Mouse (Mus musculus): ENCODE results near the gene Ehd3.
"Not testable (repeated sequence)": the region's sequence is repeated elsewhere in the genome, so short reads cannot be mapped to it uniquely, and the experiment has no call there.

Gene Ehd3

GRCm38 (mm10) chr17:73826106-73826505, 22.2 kb downstream of the Ehd3 start:
- no peak for DNase-seq (ENCODE audit: low spot score)

DNA sequence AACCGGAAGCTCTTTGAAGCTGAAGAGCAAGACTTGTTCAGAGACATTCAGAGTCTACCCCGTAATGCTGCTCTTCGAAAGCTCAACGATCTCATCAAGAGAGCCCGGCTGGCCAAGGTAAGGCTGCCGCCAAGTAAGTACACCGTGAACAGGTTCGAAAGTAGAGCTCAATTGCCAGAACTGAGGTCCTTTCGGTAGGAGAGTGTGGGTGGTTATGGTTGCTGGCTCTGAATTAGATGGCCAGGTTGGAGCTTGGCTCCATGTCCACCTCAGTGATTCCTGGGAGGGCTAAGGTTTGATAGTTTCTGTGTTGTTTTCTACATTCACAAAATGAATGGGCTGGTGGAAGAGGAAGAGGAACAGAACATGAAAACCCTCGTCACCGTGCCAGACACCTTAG, 23.5 kb downstream of the Ehd3 start:
- no peak for DNase-seq (ENCODE audit: low spot score)

GRCm38 (mm10) chr17:73830511-73830910, 26.6 kb downstream of the Ehd3 start:
- DNase-seq (ENCODE audit: low spot score): no peak

DNA sequence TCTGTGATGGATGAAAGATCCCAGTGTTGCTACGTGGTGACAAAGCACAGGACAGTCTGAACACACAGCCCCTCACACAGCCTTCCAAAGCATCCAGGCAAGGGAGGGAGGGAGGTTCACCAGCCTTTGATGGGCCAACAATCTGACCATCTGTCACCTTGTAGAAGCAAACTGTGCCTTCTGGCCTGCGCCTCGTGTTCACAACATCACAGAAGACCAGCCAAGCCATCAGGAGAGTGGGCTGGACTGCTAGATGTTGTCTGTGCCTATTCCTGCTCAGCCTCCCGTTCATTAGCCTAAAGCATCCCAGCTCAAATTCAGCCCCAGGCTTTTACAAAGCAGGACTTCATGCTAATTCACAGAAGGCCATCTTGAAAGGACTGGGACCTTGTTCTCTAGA, 27.5 kb downstream of the Ehd3 start:
- no peak for DNase-seq (ENCODE audit: low spot score)

GRCm38 (mm10) chr17:73832901-73833300, 29.0 kb downstream of the Ehd3 start:
- no peak for DNase-seq (ENCODE audit: low spot score)

- no peak for DNase-seq (ENCODE audit: low spot score)
Measured at GRCm38 (mm10) chr17:73833474-73833873, 29.5 kb downstream of the Ehd3 start.

GRCm38 (mm10) chr17:73836601-73837000, 32.7 kb downstream of the Ehd3 start:
- no peak for DNase-seq (ENCODE audit: low spot score)

DNA sequence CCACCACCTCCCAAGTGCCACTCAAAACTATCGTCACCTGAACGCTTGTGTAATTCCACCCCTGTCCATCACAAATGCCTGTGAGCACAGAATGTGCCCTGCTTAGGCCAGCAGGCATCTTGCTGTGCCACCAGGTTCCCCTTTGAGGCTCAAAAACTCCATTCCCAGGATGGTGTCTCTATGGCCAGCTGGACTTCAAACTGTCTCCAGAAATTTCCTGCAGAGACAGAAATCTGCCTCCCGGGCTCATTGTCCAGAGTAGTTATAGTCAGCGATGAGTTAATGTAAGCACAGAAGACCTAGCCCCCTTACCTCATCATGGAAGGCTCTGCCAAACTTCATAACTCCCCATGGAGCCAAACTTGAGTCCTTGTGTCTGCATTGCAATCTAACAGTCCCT, 33.3 kb downstream of the Ehd3 start:
- DNase-seq (ENCODE audit: low spot score): no peak

DNA sequence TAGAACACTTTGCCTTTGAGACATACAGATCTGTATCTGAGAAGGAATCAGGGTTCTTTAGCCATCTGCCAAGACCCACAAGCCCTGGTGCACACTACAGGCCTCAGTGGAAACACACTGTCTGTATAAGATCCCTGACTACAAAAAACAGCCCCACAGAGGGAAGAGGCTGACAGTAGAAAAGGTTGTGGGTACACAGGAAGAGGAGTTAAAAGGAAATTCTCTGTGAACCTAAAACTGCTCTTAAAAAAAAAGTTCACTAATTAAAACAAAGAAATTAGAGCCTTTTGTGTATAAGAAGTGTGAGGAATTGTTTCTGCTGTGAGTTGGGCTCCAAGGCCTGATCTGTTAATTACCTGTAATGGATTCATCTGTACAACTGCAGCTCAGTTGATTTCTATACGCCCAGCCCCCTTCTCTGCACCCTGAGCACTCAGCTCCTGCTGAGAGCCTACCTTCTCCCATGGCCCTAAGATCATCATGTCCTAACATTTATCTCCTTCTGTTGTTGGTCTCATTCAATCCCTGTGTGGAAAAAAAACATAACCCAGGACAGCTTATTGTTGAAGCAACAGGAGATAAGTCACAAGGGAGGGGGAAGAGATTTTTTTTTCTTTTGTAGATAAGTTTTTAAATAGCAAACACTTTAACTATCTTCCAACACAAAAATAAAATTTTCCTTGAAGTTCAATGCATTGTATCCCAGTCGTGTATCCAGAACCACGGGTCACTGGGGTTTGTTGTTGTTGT, 35.3 kb downstream of the Ehd3 start:
- no peak for DNase-seq (ENCODE audit: low spot score)

DNA sequence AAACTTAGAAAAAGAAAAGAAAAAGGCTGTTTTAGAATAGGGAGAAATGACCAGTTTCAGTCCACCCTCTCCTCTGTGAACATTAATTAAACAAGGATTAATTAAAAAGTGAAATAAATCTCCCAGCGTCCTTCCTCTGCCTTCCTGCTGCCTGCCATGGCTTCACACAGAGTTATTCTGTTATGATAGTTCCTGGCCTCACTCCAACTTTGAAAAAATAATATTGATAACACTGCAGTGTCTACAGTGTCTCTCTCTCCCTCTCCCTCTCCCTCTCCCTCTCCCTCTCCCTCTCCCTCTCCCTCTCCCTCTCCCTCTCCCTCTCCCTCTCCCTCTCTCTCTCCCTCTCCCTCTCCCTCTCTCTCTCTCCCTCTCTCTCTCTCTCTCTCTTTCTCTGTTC, 35.9 kb downstream of the Ehd3 start:
- DNase-seq (ENCODE audit: low spot score): not testable (repeated sequence)

DNA sequence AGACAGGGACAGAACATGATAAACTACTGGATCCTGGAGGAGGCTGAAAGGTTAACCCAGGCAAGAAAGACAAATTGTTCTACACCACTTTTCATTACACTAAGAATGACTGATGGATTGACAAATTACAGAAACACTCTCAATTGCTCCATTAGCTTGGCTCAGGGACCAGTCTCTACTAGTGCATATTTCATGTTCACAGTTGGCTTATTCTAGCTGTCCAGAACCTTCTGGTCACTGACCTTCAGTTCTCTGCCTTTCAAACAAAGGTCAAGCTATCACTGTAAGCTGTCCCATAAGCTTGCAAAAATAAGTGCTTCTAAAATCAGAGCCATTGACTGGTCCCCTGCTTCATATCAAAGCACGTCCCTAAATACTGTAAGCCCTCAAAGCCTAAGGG, 39.0 kb downstream of the Ehd3 start:
- no peak for DNase-seq (ENCODE audit: low spot score)

- no peak for DNase-seq (ENCODE audit: low spot score)
Measured at GRCm38 (mm10) chr17:73845632-73846031, 41.7 kb downstream of the Ehd3 start.

DNA sequence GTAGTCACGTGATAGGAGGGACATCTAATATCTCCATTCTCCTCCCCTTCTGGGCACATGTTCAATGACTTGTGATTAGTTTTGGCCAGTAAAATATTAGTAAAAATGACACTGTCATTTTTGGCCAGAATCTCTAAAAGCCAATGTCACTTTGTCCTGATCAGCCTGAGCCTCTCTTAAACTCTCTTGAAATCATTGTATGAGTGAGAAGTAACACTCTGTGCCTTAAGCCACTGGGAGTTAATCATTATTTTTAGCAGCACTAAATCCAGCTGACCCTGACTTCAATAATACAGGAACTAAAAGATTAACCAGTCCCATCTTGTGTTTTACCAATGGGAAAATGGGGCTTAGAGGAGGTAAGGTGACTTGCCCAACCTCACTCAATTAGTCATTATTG, 43.5 kb downstream of the Ehd3 start:
- no peak for DNase-seq (ENCODE audit: low spot score)

DNA sequence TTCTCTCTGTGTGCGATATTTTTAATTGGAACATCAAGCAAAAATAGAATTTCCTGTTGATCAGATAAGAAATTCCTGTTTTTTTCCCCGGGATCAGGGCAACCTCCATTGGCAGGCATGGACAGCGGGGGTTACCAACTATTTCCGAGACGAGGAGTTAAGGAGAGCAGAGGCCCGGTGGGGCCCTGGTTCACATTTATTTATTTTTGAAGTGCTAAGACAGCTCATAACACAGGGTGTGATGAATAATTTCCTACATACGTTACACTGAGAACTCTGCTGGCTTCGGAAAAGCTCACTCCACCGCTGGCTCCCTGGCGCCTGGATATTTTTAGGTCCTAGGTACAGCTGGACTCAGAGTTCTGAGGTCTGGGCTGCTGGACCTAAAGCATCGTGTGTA, 49.1 kb downstream of the Ehd3 start:
- DNase-seq (ENCODE audit: low spot score): no peak

- DNase-seq (ENCODE audit: low spot score): no peak
Measured at GRCm38 (mm10) chr17:73853717-73854116, 49.8 kb downstream of the Ehd3 start.

GRCm38 (mm10) chr17:73869008-73869685, 65.2 kb downstream of the Ehd3 start:
- DNase-seq (ENCODE audit: low spot score): no peak

DNA sequence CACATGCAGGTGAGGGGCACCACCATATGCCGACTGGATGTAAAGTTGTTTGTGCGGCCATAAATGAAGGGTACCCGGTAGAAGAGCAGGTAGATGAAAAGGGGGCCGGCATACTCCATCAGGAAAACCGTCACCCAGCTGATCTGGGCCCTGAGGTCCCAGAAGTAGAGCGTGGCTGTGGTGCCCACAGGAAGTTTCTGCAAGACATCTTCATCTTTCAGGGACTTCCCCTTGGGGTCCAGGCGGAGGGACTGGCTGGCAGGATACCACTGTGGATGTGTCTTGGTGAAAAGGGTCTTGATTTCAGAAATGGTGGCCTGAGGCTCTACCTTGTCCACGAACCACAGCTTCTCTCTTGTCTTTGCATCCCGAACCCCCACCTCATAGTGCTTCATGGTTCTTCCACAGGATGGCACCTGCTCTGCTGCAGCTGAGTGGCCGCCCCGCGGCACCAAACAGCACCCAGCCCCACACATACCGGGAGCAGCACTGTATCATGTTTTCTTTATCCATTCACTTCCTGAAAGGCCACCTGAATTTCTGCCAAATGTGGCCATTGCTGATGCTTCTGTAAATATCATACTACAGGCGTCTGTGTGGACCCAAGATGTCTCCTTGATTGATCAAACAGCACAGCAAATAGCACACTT, 67.1 kb downstream of the Ehd3 start:
- no peak for DNase-seq (ENCODE audit: low spot score)

- DNase-seq (ENCODE audit: low spot score): no peak
Measured at GRCm38 (mm10) chr17:73875268-73875667, 71.3 kb downstream of the Ehd3 start.

- DNase-seq (ENCODE audit: low spot score): no peak
Measured at GRCm38 (mm10) chr17:73875674-73876073, 71.7 kb downstream of the Ehd3 start.

DNA sequence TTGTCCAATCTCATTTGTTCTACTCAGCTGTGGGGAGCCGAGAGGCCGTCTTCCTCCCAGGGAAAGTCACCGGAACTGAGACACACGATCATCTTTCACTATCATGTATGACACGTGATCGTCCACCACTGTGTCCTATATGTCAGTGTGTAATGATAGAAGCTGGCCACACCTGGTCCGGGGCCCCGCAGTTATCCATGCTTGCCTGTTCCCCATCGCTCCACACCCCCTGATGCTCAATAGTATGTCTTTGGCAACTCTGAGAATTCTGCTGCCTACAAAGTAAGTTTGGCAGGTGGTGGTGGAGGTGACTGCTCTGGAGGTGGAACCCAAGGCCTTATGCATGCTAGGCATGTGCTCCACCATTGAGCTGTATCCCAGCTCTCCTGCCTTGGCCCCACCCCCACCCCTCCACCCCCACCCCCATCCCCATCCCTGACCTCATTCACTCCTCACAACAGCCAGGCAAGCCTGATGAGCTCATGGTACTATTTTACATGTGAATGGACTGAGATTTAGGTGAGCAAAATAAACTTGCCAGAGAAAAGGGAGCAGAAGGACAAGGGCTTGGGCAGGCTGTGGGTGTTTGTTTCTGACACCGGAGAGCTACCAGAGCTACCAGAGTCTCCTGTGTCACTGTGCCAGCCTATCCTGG, 75.5 kb downstream of the Ehd3 start:
- DNase-seq (ENCODE audit: low spot score): no peak

GRCm38 (mm10) chr17:73880286-73880685, 76.4 kb downstream of the Ehd3 start:
- no peak for DNase-seq (ENCODE audit: low spot score)

GRCm38 (mm10) chr17:73881295-73881694, 77.4 kb downstream of the Ehd3 start:
- DNase-seq (ENCODE audit: low spot score): no peak

Measured in yolk sac, embryonic 10.5 days (tissue).